32 mouse cellular contexts compared by ENCODE assay signal in the genomic region with DNA sequence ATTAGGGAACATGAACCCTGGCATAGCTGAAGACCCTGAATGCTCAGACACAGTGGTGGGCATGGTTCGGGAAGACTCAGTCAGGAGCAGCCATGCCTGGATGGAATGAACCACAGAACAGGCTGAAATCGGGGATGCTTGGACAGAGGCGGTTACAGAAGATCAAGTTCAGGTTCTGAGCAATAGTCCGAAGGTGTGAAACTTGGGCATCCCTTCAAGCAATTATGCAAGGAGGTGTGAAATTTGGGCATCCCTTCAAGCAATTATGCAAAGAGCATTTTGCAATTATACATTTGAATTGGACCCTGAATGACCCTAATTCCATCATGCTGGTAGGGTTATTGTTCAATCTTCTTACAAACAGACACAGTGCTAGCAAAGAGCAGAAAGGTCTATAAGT. TPM values are rescaled to one million over a fixed set of nuclear protein-coding genes. Genes with fewer than 3 reads are reported as not detected.
DNase-seq lines count a peak whose midpoint lies in the region; ATAC-seq and TF ChIP-seq lines count a peak whose summit lies in the region.
"Had no signal": no experiment of that assay in that cellular context is flagged by ENCODE, and none has a peak within 500 bp of the region (broad histone marks: within the 10 kb centered on the region; RNA-seq: fewer than 3 reads in every experiment).

No protein-coding gene starts in this region.

- no peak overlapping the region for H3K9ac ChIP-seq in kidney, embryonic 15.5 days
- H3K9ac ChIP-seq: embryonic facial prominence, embryonic 12.5 days; embryonic facial prominence, embryonic 15.5 days; forebrain, postnatal 0 days; heart, embryonic 12.5 days; heart, embryonic 15.5 days; hindbrain, embryonic 13.5 days had no signal

- H3K4me1 ChIP-seq in kidney, embryonic 15.5 days, result no peaks in the 10 kb centered on the region
- no peaks in the 10 kb centered on the region for H3K4me1 ChIP-seq in cortical plate, adult 2 months (ENCODE audit: control insufficient read depth, insufficient read depth, low read length)
- H3K4me1 ChIP-seq: embryonic facial prominence, embryonic 12.5 days; embryonic facial prominence, embryonic 15.5 days; heart, embryonic 12.5 days; heart, embryonic 15.5 days; hindbrain, embryonic 13.5 days had no signal

- DNase-seq in kidney, adult 9 months, result peak; percentile 62
- DNase-seq in left cerebral cortex, adult 2 months (ENCODE audit: extremely low spot score in 1 of 2, low spot score in 2 of 2), result no peak
- DNase-seq in left cerebral cortex, adult 11 months (ENCODE audit: low spot score), result no peak
- no peak for DNase-seq in gastrocnemius, adult 8-10 months (ENCODE audit: low spot score in 2 of 2)
- DNase-seq: adrenal gland, adult 8-10 months; adrenal gland, postnatal 25 days; cerebellum, adult 18-20 months; cerebellum, adult 9-10 months; forebrain, postnatal 0 days; gastrocnemius, adult 2 months; gastrocnemius, postnatal 25 days; heart, adult 18-20 months; heart, postnatal 10 days; heart, postnatal 36 days had no signal

- no peak for TF ChIP-seq CTCF in left cerebral cortex, adult 2 months (IDR thresholded peaks at IDR 0.05)
- no peak for TF ChIP-seq CTCF in cortical plate, adult 2 months (IDR thresholded peaks at IDR 0.05; ENCODE audit: extremely low read depth, insufficient read depth, low read length)

- H3K27ac ChIP-seq in kidney, embryonic 15.5 days, result no peak overlapping the region
- peak overlapping the region; percentile 77 for H3K27ac ChIP-seq in left cerebral cortex, adult 2 months
- H3K27ac ChIP-seq in cortical plate, adult 2 months (ENCODE audit: insufficient read depth, low read length), result peak overlapping the region; percentile 28; the same call in 1 of the 2 replicates
- H3K27ac ChIP-seq: embryonic facial prominence, embryonic 12.5 days; embryonic facial prominence, embryonic 15.5 days; gastrocnemius, adult 2 months; heart, embryonic 15.5 days; hindbrain, embryonic 10.5 days; hindbrain, embryonic 13.5 days had no signal

- H3K9me3 ChIP-seq in kidney, embryonic 15.5 days (replicated peaks), result no peaks in the 10 kb centered on the region
- H3K9me3 ChIP-seq: embryonic facial prominence, embryonic 12.5 days; embryonic facial prominence, embryonic 15.5 days; heart, embryonic 15.5 days; hindbrain, embryonic 10.5 days; hindbrain, embryonic 13.5 days had no signal

- WGBS in kidney, embryonic 15.5 days, result 88% methylated on average over 4 of the region's 4 CpGs

- ATAC-seq in kidney, embryonic 15.5 days (replicated peaks; ENCODE audit: low FRiP score), result no peak
- ATAC-seq: activated CD4-positive, CD25-positive, alpha-beta regulatory T cell, adult 4 months; CD4-positive, CD25-positive, alpha-beta regulatory T cell, adult 4 months; forebrain, embryonic 14.5 days; forebrain, postnatal 0 days; hindbrain, embryonic 16.5 days had no signal

- H3K27me3 ChIP-seq in kidney, embryonic 15.5 days, result no peaks in the 10 kb centered on the region
- H3K27me3 ChIP-seq: embryonic facial prominence, embryonic 12.5 days; embryonic facial prominence, embryonic 15.5 days; heart, embryonic 12.5 days; heart, embryonic 15.5 days; hindbrain, embryonic 13.5 days had no signal

- intact Hi-C loops in left cerebral cortex, adult 2 months (cut with DNase I), result no loop called here

- no peak overlapping the region for H3K4me3 ChIP-seq in kidney, embryonic 15.5 days (replicated peaks)
- H3K4me3 ChIP-seq in left cerebral cortex, adult 2 months, result no peak overlapping the region
- H3K4me3 ChIP-seq in cortical plate, adult 2 months (ENCODE audit: insufficient read depth, low read length), result no peak overlapping the region
- H3K4me3 ChIP-seq: embryonic facial prominence, embryonic 12.5 days; embryonic facial prominence, embryonic 15.5 days; gastrocnemius, adult 2 months; heart, embryonic 12.5 days; heart, embryonic 15.5 days; hindbrain, embryonic 10.5 days; hindbrain, embryonic 13.5 days had no signal

- H3K36me3 ChIP-seq in kidney, embryonic 15.5 days, result no peaks in the 10 kb centered on the region
- H3K36me3 ChIP-seq: embryonic facial prominence, embryonic 12.5 days; embryonic facial prominence, embryonic 15.5 days; heart, embryonic 12.5 days; heart, embryonic 15.5 days; hindbrain, embryonic 10.5 days; hindbrain, embryonic 13.5 days had no signal

- no peak overlapping the region for H3K4me2 ChIP-seq in kidney, embryonic 15.5 days
- H3K4me2 ChIP-seq: embryonic facial prominence, embryonic 12.5 days; embryonic facial prominence, embryonic 15.5 days; heart, embryonic 12.5 days; heart, embryonic 15.5 days; hindbrain, embryonic 13.5 days had no signal

- no peak for TF ChIP-seq POLR2A in cortical plate, adult 2 months (IDR thresholded peaks at IDR 0.05; ENCODE audit: extremely low read depth, insufficient read depth, low read length)

RNA-seq across cellular contexts. Expression of a gene that starts 40.1 kb away (rescaled TPM):
- not detected in 2 replicates for polyA plus RNA-seq in kidney, embryonic 15.5 days (2015; fragmentation: Nextera tagmentation; extraction: Ambion mirVana)
- total RNA-seq in left cerebral cortex, adult 2 months (2021), result not detected
- not detected in 2 replicates for polyA plus RNA-seq in cortical plate, adult 2 months (2012; rRNA removed)
- not detected for total RNA-seq in gastrocnemius, adult 8-10 months (2022)
- total RNA-seq: adrenal gland, adult 8-10 months; adrenal gland, postnatal 25 days; forebrain, postnatal 0 days; gastrocnemius, adult 2 months; gastrocnemius, postnatal 25 days; heart, adult 18-20 months; heart, postnatal 10 days; heart, postnatal 36 days; MEL had no signal
- polyA plus RNA-seq: activated CD4-positive, CD25-positive, alpha-beta regulatory T cell, adult 4 months; brain, embryonic 14.5 days; C2C12; CD4-positive, CD25-positive, alpha-beta regulatory T cell, adult 4 months; embryonic facial prominence, embryonic 12.5 days; embryonic facial prominence, embryonic 15.5 days; forebrain, embryonic 11.5 days; forebrain, embryonic 14.5 days; forebrain, postnatal 0 days; frontal cortex, adult 2 months; gonadal fat pad, adult 2 months; heart, embryonic 12.5 days; heart, embryonic 15.5 days; hindbrain, embryonic 10.5 days; hindbrain, embryonic 13.5 days; hindbrain, embryonic 16.5 days had no signal

RNA-seq across cellular contexts. Expression of a gene that starts 42.4 kb away (rescaled TPM):
- not detected in 2 replicates for polyA plus RNA-seq in kidney, embryonic 15.5 days (2015; fragmentation: Nextera tagmentation; extraction: Ambion mirVana)
- under 1 TPM in 1 of 2 experiments, not detected in 1; 0.58 TPM for total RNA-seq in left cerebral cortex, adult 2 months (2021)
- 3.2 and 4.6 TPM in 2 replicates for polyA plus RNA-seq in cortical plate, adult 2 months (2012; rRNA removed)
- under 1 TPM in 2 of 4 experiments, not detected in 2; 0.29 to 0.59 TPM for total RNA-seq in gastrocnemius, adult 8-10 months (2022)
- total RNA-seq: forebrain, postnatal 0 days; heart, postnatal 10 days; heart, postnatal 36 days; MEL had no signal
- polyA plus RNA-seq: brain, embryonic 14.5 days; C2C12; CD4-positive, CD25-positive, alpha-beta regulatory T cell, adult 4 months; embryonic facial prominence, embryonic 12.5 days; embryonic facial prominence, embryonic 15.5 days; forebrain, embryonic 11.5 days; forebrain, embryonic 14.5 days; forebrain, postnatal 0 days; heart, embryonic 12.5 days; heart, embryonic 15.5 days; hindbrain, embryonic 10.5 days; hindbrain, embryonic 13.5 days; hindbrain, embryonic 16.5 days had no signal
